Mouse (Mus musculus): ENCODE results near the gene Hgd.

- TF ChIP-seq POLR2A (IDR thresholded peaks at IDR 0.05; ENCODE audit: low read depth, low read length) (no peak), CTCF (conservative IDR thresholded peaks at IDR 0.05; ENCODE audit: insufficient read depth, insufficient read length, low read depth, low read length) (no peak)
Observed at GRCm38 (mm10) chr16:37565117-37565516, 14.8 kb upstream of the Hgd start.
